Mouse (Mus musculus): ENCODE measurements around the gene Cd46.

DNA sequence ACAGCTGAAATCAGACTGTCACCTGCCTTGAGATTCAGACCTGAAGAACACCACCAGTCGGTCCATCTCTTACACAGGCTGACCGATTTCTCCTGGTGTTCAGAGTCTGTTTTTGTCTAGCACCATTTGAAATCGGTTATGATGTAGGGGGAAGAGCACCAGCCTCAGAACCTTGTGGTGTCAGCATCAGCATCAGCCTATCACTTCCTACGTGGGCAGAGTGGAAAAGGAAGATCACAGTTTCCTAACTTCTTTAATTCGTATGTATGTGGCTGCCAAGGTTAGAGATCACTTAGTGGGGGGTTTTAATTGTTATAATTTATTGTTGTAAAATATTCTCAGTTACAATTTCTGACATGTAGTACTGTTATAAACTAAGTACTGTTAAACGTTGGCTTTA, 54.6 kb downstream of the Cd46 start:
- no peak for TF ChIP-seq CTCF (IDR thresholded peaks at IDR 0.05; ENCODE audit: low read depth)
- TF ChIP-seq EP300 (IDR thresholded peaks at IDR 0.05; ENCODE audit: low read depth): no peak

Measured in heart, postnatal 0 days (tissue).